Mouse (Mus musculus): ENCODE measurements around the gene Vmn1r227.

Gene Vmn1r227

DNA sequence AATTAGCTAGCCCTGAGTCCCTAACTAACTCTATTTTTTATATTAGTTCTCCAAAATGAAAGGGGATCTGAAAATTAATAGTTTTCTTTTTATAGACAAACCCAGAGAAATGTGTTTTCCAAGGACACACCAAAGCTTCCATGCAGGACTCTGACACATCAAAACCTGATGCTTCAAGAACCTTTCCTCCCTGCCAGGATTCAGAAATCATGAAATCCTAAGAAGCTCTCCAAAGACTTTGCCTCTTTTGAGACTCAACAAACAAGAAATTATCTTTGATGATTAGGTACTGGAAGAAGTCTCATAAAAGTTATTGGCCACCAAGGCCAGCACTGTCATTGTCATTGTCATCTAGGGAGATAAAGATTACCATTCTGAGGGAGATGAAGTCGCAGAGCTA lies at the start of gene Vmn1r227:
Vmn1r227 (plus strand) TSS at position 301 of the 400 bp plus-strand sequence.
- in situ Hi-C loops (cut with MboI, MseI), result no loop called here

DNA sequence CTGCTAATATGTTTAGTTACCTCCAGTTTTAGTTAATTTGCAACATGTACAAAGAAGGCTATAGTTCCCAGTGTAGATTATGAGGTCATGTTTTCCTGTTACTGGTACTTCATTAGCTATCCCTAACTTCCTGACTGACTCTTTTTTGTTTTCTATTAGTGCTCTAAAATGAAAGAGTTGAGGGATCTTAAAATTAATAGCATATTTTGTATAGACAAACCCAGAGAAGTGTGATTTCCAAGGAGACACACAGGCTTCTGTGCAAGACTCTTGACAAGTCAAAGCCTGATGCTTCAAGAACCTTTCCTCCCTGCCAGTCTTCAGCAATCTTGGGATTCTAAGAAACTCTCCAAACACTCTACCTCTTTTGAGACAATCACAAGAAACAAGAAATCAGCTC lies 47.1 kb upstream of the Vmn1r227 start, which contains the start of gene Vmn1r226:
Vmn1r226 (plus strand) TSS at position 301 of the 400 bp plus-strand sequence.
- in situ Hi-C loops (cut with MboI, MseI), result no loop called here

- in situ Hi-C loops (cut with MboI, MseI), result no loop called here
These were observed 56.4 kb downstream of the Vmn1r227 start, which contains the start of gene Vmn1r228 for GRCm38 (mm10) chr17:20786057-20786456. TSS of gene Vmn1r228 (minus strand) at chr17:20786157.

Data from T-helper 1 cell (primary cell).